Mouse (Mus musculus): ENCODE measurements around the gene Nmnat2. TPM values are rescaled to one million over a fixed set of nuclear protein-coding genes. Genes with fewer than 3 reads are reported as not detected.

Nmnat2 gene
- polyA plus RNA-seq, 1 experiment from 2014 or later, result 1.3 TPM

DNA sequence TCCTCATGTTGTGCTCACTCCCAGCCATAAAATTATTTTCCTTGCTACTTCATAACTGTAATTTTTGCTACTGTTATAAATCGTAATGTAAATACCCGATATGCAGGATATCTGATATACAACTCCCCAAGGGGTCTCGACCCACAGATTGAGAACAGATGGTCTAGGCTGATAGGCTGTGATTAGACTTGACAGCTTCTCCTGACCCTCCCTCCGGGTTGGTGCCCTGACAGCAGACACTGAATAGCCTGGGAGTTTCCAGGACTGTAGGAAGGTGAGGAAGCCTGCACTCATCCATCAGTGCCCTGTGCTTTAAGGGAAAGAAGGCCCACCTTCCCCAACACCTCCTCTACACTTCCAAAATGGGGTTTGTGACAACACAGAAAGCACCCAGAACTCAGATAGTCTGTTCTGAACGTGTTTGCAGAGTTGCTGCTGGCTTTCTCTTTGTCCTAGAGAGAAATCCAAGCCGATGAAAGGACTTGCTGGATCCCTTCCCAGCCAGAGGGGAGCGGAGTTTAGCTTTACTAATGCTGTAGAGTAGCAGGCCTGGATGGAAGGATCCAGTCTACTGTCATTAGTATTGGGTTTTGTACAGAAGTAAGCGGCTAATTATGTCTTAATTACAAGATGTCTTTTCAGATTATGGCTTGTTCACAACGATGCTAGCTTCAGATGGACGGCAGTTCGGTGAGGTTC, 61.8 kb downstream of the Nmnat2 start:
- ATAC-seq (ENCODE audit: low FRiP score, low TSS enrichment) (no peak), DNase-seq (ENCODE audit: low spot score) (no peak)
- Histone ChIP-seq H3K9me3 (ENCODE audit: control insufficient read depth, low read length) (no peaks in the 10 kb centered on the region), H3K9ac (ENCODE audit: low read length) (no peak overlapping the region; the same call in 1 of the 2 replicates), H3K27ac (replicated peaks) (no peak overlapping the region; the same call in 1 of the 2 replicates), H3K4me2 (replicated peaks; ENCODE audit: low read depth) (no peak overlapping the region), H3K27me3 (ENCODE audit: control insufficient read depth, insufficient read depth, low read length) (no peaks in the 10 kb centered on the region), H3K4me3 (ENCODE audit: low read depth, low read length) (no peak overlapping the region), H3K36me3 (ENCODE audit: control insufficient read depth, insufficient read depth, low read length) (no peaks in the 10 kb centered on the region), H3K4me1 (replicated peaks; ENCODE audit: control insufficient read depth, insufficient read depth) (peaks cover 8% of the 10 kb centered on the region)
- TF ChIP-seq CTCF (IDR thresholded peaks at IDR 0.05; ENCODE audit: low read depth) (peak; percentile 53), EP300 (optimal IDR thresholded peaks at IDR 0.05) (no peak)
- WGBS, result 55% methylated on average over 11 of the region's 11 CpGs

- no peak for ATAC-seq (ENCODE audit: low FRiP score, low TSS enrichment)
- no peak overlapping the region for H3K4me2 ChIP-seq (replicated peaks; ENCODE audit: low read depth)
- no peak overlapping the region for H3K27ac ChIP-seq (replicated peaks)
- H3K27me3 ChIP-seq (ENCODE audit: control insufficient read depth, insufficient read depth, low read length), result no peaks in the 10 kb centered on the region
- no peak overlapping the region for H3K4me3 ChIP-seq (ENCODE audit: low read depth, low read length)
- H3K9me3 ChIP-seq (ENCODE audit: control insufficient read depth, low read length), result no peaks in the 10 kb centered on the region
- H3K36me3 ChIP-seq (ENCODE audit: control insufficient read depth, insufficient read depth, low read length), result no peaks in the 10 kb centered on the region
- WGBS, result 88% methylated on average over 1 of the region's 1 CpGs
- no peak for TF ChIP-seq EP300 (optimal IDR thresholded peaks at IDR 0.05)
- no peak for TF ChIP-seq CTCF (IDR thresholded peaks at IDR 0.05; ENCODE audit: low read depth)
- H3K9ac ChIP-seq (ENCODE audit: low read length), result no peak overlapping the region
- DNase-seq (ENCODE audit: low spot score), result no peak
- peaks cover 4% of the 10 kb centered on the region; the same call in 1 of the 2 replicates for H3K4me1 ChIP-seq (replicated peaks; ENCODE audit: control insufficient read depth, insufficient read depth)
Observed at GRCm38 (mm10) chr1:153019128-153019527, 64.3 kb downstream of the Nmnat2 start.

DNA sequence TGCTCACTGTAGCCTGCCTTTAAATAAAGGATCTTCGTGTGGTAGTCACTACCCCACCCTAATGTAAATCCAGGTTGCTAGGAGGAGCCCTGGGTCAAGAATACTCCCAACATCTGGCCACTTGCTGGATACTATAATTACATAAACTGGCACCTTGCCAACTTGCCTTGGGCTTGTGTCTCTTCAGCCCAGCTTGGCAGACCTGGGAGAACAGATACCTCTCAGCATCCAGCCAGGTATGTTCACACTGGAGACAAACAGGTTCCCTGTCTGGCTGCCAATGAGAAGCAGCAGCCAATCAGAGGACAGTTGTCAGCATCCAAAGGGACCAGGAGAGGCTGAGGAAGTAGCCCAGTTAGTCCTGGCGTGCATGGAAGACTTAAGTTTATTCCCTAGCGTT, 64.8 kb downstream of the Nmnat2 start:
- H3K36me3 ChIP-seq (ENCODE audit: control insufficient read depth, insufficient read depth, low read length), result no peaks in the 10 kb centered on the region
- no peak overlapping the region for H3K4me3 ChIP-seq (ENCODE audit: low read depth, low read length)
- H3K4me2 ChIP-seq (replicated peaks; ENCODE audit: low read depth), result no peak overlapping the region
- ATAC-seq (ENCODE audit: low FRiP score, low TSS enrichment), result no peak
- no peak for TF ChIP-seq CTCF (IDR thresholded peaks at IDR 0.05; ENCODE audit: low read depth)
- no peak for TF ChIP-seq EP300 (optimal IDR thresholded peaks at IDR 0.05)
- no peak for DNase-seq (ENCODE audit: low spot score)
- H3K9me3 ChIP-seq (ENCODE audit: control insufficient read depth, low read length), result no peaks in the 10 kb centered on the region
- H3K27ac ChIP-seq (replicated peaks), result no peak overlapping the region
- H3K4me1 ChIP-seq (replicated peaks; ENCODE audit: control insufficient read depth, insufficient read depth), result peaks cover under 1% of the 10 kb centered on the region; the same call in 1 of the 2 replicates
- no peaks in the 10 kb centered on the region for H3K27me3 ChIP-seq (ENCODE audit: control insufficient read depth, insufficient read depth, low read length)
- 61% methylated on average over 3 of the region's 3 CpGs for WGBS
- no peak overlapping the region for H3K9ac ChIP-seq (ENCODE audit: low read length)

DNA sequence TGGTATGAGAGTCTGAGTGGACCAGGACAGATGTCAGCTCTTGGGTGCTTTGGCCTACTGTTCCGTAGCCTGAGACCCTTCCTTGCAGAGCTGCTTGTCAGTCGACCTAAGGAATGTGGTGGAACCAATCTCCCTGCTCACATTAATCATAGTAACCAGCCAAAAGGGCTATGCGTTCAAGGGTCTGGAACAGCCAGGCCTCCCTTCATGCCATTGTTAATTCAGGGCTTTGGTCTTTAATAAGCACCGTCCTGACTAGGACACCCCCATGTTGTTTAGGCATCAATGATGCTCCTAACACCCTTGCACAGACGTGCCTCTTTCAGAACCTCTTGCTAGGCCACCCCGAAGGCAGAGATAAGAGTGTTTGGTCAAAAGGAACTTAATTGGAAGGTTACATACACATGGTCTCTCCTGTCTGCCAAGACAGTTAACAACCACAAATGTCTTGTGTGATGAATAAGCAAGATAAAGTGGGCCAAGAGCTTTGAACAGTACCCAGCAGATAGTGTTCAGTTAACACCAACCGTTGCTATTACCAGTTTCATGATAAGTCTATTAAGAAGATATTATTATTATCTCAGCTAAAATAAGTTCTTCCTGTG, 66.3 kb downstream of the Nmnat2 start:
- 37% methylated on average over 7 of the region's 7 CpGs for whole genome bisulfite sequencing
- H3K9ac ChIP-seq (ENCODE audit: low read length), result no peak overlapping the region
- TF ChIP-seq CTCF (IDR thresholded peaks at IDR 0.05; ENCODE audit: low read depth) (no peak), EP300 (optimal IDR thresholded peaks at IDR 0.05) (no peak)
- no peak overlapping the region for H3K4me3 ChIP-seq (ENCODE audit: low read depth, low read length)
- H3K36me3 ChIP-seq (ENCODE audit: control insufficient read depth, insufficient read depth, low read length), result no peaks in the 10 kb centered on the region
- ATAC-seq (ENCODE audit: low FRiP score, low TSS enrichment) (no peak), DNase-seq (ENCODE audit: low spot score) (no peak)
- no peaks in the 10 kb centered on the region for H3K4me1 ChIP-seq (replicated peaks; ENCODE audit: control insufficient read depth, insufficient read depth)
- no peaks in the 10 kb centered on the region for H3K27me3 ChIP-seq (ENCODE audit: control insufficient read depth, insufficient read depth, low read length)
- no peaks in the 10 kb centered on the region for H3K9me3 ChIP-seq (ENCODE audit: control insufficient read depth, low read length)
- no peak overlapping the region for H3K27ac ChIP-seq (replicated peaks)
- no peak overlapping the region for H3K4me2 ChIP-seq (replicated peaks; ENCODE audit: low read depth)

DNA sequence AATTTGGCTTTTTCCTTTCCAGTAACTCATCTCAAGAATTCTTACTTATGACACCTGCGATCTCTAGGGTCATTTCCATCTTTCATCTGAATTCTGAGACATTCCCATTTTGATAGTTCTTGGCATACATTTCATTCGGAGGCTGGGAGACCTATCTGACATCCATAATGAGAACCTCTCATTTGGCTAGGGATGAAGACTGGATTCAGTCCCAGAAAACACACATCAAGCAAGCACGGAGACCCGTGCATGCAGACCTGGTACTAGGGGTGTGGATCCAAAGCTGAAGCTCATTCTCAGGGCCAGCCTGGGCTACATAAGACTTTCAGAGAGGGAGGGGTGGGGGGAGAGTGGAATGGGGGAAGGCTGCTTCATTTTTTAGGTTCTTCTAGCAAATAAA, 68.2 kb downstream of the Nmnat2 start:
- no peaks in the 10 kb centered on the region for H3K9me3 ChIP-seq (ENCODE audit: control insufficient read depth, low read length)
- H3K4me1 ChIP-seq (replicated peaks; ENCODE audit: control insufficient read depth, insufficient read depth), result no peaks in the 10 kb centered on the region
- TF ChIP-seq EP300 (optimal IDR thresholded peaks at IDR 0.05) (no peak), CTCF (IDR thresholded peaks at IDR 0.05; ENCODE audit: low read depth) (no peak)
- H3K4me3 ChIP-seq (ENCODE audit: low read depth, low read length), result no peak overlapping the region
- DNase-seq (ENCODE audit: low spot score) (no peak), ATAC-seq (ENCODE audit: low FRiP score, low TSS enrichment) (no peak)
- H3K9ac ChIP-seq (ENCODE audit: low read length), result no peak overlapping the region
- no peaks in the 10 kb centered on the region for H3K27me3 ChIP-seq (ENCODE audit: control insufficient read depth, insufficient read depth, low read length)
- H3K36me3 ChIP-seq (ENCODE audit: control insufficient read depth, insufficient read depth, low read length), result no peaks in the 10 kb centered on the region
- no peak overlapping the region for H3K4me2 ChIP-seq (replicated peaks; ENCODE audit: low read depth)
- H3K27ac ChIP-seq (replicated peaks), result no peak overlapping the region
- 77% methylated on average over 4 of the region's 4 CpGs for WGBS

DNA sequence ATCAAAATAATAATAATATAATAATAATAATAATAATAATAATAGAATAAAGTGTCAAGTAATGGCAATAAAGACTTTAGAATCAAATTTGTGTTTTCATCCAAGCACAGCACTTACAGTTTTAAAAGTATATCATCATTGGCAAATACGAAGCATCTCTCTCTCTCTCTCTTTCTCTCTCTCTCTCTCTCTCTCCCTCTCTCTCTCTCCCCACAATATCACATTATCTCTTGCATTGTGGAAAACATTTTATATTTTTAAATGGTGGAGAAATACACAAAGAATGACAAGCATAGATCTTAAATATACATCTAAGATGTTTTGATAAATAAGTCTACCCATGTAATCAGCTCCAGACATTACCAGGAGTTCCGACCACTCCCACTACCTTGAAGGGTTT, 69.1 kb downstream of the Nmnat2 start:
- Histone ChIP-seq H3K9ac (ENCODE audit: low read length) (no peak overlapping the region), H3K27ac (replicated peaks) (no peak overlapping the region), H3K4me2 (replicated peaks; ENCODE audit: low read depth) (no peak overlapping the region), H3K4me1 (replicated peaks; ENCODE audit: control insufficient read depth, insufficient read depth) (no peaks in the 10 kb centered on the region), H3K27me3 (ENCODE audit: control insufficient read depth, insufficient read depth, low read length) (no peaks in the 10 kb centered on the region), H3K4me3 (ENCODE audit: low read depth, low read length) (no peak overlapping the region), H3K36me3 (ENCODE audit: control insufficient read depth, insufficient read depth, low read length) (no peaks in the 10 kb centered on the region), H3K9me3 (ENCODE audit: control insufficient read depth, low read length) (no peaks in the 10 kb centered on the region)
- no peak for TF ChIP-seq EP300 (optimal IDR thresholded peaks at IDR 0.05)
- TF ChIP-seq CTCF (IDR thresholded peaks at IDR 0.05; ENCODE audit: low read depth), result no peak
- 85% methylated on average over 2 of the region's 2 CpGs for WGBS
- ATAC-seq (ENCODE audit: low FRiP score, low TSS enrichment) (no peak), DNase-seq (ENCODE audit: low spot score) (no peak)

Measured in stomach, postnatal 0 days (tissue).